Mouse (Mus musculus) pancreas, adult 10 weeks (tissue): ENCODE data around the gene Rc3h2. TPM values are rescaled to one million over a fixed set of nuclear protein-coding genes. Genes with fewer than 3 reads are reported as not detected.

Experiments used
- polyA plus RNA-seq: library from polyadenylated mRNA; stranded (reverse); fragments of 350-450 nt; fragmentation: Illumina TruSeq; extraction: RNeasy Lipid Tissue Mini Kit (QIAGEN cat#74804); gene quantifications from one replicate; pipeline ENCODE4 v1.2.3, GENCODE M21; 2015; ENCODE audit warnings: low read depth, low replicate concordance; ENCODE audit not compliant: insufficient read depth

Rc3h2 gene
- 5.2 TPM for polyA plus RNA-seq

DNA sequence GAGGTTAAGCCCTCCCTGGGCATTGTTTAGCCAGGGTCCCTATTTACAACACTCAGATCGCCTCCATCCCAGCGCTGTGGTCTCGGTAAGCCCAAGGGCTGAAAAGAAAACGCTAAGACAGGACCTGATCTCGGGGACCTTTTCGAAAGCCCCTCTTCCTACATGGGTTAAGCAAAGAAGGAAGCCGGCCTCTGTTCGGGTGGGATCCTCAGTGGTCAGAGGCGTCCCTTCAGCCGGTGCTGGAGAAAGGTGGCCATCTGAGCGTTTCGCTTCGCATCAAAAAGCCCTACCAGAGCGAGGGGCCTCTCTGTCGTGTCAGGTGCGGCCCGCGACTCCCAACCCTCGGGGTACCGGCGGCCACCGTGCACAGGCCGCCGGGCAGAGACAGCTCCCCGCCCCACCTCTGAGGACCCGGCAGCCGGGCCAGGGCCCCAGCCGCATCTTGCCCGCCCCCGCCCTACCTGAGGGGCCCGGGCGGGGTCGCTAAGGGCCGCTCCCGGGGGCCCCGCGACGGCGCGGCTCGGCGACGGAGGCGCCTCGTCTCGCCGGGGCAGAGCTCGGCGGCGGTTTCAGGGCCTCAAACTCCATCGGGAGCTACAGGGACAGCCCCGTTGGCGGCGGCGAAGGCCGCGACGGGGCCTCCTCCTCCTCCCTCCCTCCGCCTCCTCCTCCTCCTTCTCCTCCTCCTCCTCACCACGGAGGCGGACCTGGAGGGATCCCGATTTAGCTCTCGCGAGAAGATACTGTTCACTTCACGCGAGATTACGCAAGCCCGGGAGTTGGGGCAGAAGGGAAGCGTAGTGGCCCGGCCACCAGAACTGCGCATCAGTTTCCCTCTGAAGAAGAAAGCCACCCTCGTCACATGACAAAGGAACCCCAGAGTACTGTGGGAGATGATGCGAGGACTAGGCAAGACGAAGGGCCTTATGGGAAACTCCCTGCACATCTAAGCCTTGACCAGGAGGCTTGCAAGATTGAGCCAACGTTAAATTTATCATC, at the start of gene Rc3h2:
Rc3h2 (minus strand) TSS at position 598 of the 999 bp plus-strand sequence.

DNA sequence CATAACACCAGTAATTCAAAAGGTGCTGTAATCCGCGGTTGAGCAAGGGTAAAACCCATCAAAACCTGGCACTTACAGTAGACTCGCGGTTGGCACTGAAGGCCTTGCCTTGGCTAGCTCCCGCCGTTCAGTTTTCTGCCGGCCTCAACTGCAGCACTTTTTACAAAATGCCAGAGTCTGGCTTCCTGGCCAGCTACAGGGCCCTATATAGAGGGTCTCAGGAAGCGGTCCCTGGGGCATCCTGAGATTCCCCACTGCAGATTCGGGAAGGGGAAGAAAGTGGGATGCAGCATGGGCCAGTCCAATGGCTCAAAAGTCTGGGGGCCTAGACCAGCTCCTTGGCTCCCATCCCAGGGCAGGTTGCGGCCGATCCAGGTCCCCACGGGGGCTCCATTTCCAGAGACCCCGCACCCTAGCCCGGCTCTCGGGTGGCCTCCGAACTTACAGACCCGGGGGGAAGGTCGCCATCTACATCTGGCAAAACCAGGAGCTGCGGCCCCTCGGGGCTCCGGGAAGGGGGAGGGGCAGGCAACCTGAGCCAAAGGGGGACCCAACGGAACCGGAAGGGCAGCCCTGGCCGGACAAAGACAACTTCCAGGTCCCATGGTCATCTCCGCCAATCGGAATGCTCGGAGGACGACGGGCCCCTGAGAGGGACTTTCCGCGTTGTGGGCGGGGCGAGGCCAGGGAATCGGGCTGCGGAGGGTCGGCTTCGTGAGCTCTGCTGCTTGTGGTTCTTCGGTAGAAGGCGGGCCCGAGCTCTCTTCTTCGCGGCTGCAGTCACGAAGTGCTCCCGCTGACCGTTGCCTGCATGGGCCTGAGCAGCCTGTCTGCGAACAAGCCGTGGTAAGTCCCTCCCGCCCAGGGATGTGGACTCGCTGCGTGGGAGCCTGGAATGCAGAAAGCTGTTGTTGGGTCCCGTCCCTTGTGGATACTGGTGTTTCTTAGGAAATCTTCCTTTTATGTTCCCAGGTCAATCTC, 20.2 kb upstream of the Rc3h2 start, which contains the start of the genes Zbtb26, Zbtb6 and Rabgap1:
Zbtb26 (minus strand) TSS at position 525 of the 981 bp plus-strand sequence.
Zbtb6 (minus strand) TSS at position 561 of the 981 bp plus-strand sequence.
Rabgap1 (plus strand) TSS at position 669 of the 981 bp plus-strand sequence.

DNA sequence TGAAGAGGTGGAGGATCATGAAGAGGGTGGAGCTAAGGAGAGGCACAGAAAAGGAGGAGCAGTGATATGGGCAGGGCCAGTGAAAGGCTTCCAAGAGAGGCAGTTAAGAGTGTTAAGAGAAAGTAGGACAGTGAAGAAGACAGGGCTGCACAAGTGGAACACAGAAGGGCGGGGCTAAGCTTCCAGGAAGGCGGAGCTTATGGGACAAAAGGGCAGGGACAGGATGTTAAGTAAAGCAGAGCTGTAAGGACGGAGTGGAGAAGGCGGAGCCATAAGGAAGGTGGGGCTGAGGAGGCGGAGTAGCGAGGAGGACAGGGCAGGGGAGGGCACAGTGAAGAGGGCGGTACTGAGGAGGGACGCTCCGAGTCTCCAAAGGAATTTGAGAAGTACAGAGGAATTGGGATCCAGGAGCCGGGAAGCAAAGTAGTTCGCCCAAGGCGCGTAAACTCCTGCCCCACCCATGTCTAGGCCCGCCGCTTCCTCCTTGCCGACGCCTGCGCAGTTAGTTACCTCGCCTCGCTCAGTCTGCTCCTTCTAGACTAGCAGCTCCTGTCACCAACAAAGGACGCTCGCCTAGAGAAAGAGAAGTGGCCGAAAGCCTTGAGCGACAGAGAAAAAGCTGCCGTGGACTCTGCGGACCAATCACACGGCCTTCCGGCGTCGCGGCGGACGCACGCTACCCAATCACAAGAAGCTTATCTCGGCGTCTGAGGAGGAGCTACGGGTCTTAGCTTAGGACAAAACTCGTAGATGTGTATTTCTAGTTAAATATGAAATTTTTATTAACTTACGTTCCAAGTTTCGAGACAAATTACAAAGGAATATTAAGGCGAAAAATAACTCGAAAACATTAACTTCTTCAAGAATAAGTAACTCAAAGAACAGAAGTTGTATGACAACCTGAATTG, 63.8 kb downstream of the Rc3h2 start, which contains the start of gene Pdcl:
Pdcl (minus strand) TSS at position 700 of the 908 bp plus-strand sequence.

DNA sequence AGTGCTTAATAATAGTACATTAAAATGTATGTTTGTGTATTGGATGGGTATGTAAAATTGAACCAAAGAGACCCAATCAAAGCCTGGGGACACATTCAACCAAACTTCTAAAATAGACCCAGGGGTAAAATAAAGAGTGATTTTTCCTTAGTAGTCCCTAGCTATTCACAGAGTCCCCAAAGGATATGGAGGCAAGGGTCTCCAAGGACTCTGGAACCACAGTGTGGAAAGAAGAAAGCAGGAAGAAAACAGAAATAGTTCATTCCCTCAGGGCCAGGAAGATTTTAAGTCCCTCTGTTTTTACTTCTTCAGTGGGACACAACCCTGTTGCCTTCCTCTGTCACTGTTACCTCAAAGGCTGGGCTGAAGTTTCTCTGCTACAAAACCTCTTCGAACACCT, 96.5 kb downstream of the Rc3h2 start, which contains the start of gene Olfr368:
Olfr368 (plus strand) TSS at position 301 of the 400 bp plus-strand sequence.

Other genes starting within 250 kb of the Rc3h2 start
- gene Olfr365, start 234.7 kb downstream of the Rc3h2 start, polyA plus RNA-seq, result not detected
- gene Olfr366, start 211.3 kb downstream of the Rc3h2 start, polyA plus RNA-seq, result not detected
- gene Olfr368, start 96.4 kb downstream of the Rc3h2 start, polyA plus RNA-seq, result not detected
- 4.9 TPM for gene Pdcl, start 63.6 kb downstream of the Rc3h2 start, polyA plus RNA-seq
- gene Zbtb26, start 20.2 kb upstream of the Rc3h2 start, polyA plus RNA-seq, result 0.87 TPM
- gene Zbtb6, start 20.3 kb upstream of the Rc3h2 start, polyA plus RNA-seq, result 2.0 TPM
- 8.5 TPM for gene Rabgap1, start 20.4 kb upstream of the Rc3h2 start, polyA plus RNA-seq
- not detected for gene Gpr21, start 93.4 kb upstream of the Rc3h2 start, polyA plus RNA-seq